Mouse (Mus musculus) limb, embryonic 10.5 days (tissue): Measurements from ENCODE around the gene Il1a. TPM values are rescaled to one million over a fixed set of nuclear protein-coding genes. Genes with fewer than 3 reads are reported as not detected.

Source experiments
- DNase-seq: peaks from one replicate; pipeline ENCODE4 v3.0.0-alpha.2; 2017; ENCODE audit warnings: low spot score
- H3K27ac ChIP-seq: fragments of 300-500 bp; sonication (generic); 2 replicates; pipeline ENCODE4 v1.5.1; 2016; ENCODE audit warnings: mild to moderate bottlenecking
- H3K27me3 ChIP-seq: fragments of 300-500 bp; sonication (generic); 2 replicates; pipeline ENCODE4 v1.6.1; 2016; ENCODE audit warnings: low read depth, mild to moderate bottlenecking; ENCODE audit not compliant: poor library complexity, severe bottlenecking
- H3K36me3 ChIP-seq: fragments of 300-500 bp; sonication (generic); 2 replicates; pipeline ENCODE4 v1.6.1; 2016; ENCODE audit warnings: mild to moderate bottlenecking, moderate library complexity
- H3K4me1 ChIP-seq: fragments of 300-500 bp; sonication (generic); 2 replicates; pipeline ENCODE4 v1.6.1; 2016
- H3K4me3 ChIP-seq: fragments of 300-500 bp; sonication (generic); 2 replicates; pipeline ENCODE4 v1.5.1; 2016; ENCODE audit warnings: mild to moderate bottlenecking, moderate library complexity
- H3K9me3 ChIP-seq: fragments of 300-500 bp; sonication (generic); replicated peaks from 2 replicates; pipeline ENCODE4 v1.6.1; 2016; ENCODE audit warnings: mild to moderate bottlenecking
- WGBS: fragments of 180-500 bp; shearing (Covaris S2); methylation state at CpG from one replicate; pipeline ENCODE4 v1.1.7; 2016; 5-methylcytosine and 5-hydroxymethylcytosine counted together
- polyA plus RNA-seq: library from polyadenylated mRNA; unstranded; fragments of >200 nt; fragmentation: Nextera tagmentation; extraction: Ambion mirVana; gene quantifications from 2 replicates; pipeline ENCODE4 v1.2.1, GENCODE M21; 2016

The Il1a gene
- polyA plus RNA-seq, 1 experiment from 2014 or later = not detected

DNA sequence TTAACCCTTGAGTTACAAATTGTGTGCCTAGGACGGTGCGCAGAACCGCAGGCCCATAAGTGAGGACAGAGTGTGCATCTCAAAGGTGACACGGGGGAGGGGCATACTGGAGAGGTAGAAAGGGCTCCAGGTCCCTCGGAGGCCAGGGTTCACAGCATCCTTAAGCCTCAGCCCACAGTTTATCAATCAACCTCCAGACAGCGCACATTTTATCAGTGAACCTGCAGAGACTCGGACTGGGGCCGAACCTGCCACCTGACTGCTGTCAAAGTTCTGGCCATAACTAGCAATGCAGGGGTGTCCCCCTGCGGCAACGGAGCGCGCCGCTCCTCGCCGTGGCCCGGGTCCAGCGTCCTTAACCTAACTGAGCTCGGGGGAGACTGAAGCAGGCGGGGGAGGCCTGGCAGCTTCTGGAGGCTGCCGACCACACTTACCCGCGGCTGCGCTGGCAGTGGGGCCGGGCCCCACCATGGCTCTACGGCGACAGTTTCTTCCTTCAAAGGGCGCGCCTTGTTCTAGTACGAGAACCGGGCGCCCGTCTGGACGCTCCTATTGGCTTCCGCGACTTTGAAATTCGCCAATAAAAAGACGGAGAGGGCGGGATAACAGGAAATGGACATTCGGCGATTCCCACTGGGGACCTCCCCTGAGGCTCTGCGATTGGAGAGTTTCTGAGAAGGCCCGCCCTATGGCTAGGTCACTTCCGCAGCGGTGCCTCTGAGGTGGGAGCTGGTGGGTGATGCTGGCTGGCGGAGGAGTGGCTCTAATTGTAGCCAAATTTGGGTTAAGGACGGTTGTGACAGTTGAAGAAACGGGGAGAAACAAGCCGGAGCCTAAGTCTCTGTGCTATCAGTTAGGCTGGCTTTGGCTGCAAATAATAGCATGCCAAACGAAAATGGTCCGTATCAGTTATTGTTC, 12.8 kb downstream of the Il1a start, which contains the start of gene Ckap2l:
Ckap2l (minus strand) TSS at position 542 of the 918 bp plus-strand sequence.
- Histone ChIP-seq H3K27me3 (no peaks in the 10 kb centered on the region), H3K27ac (peak within 1 kb of the TSS; percentile 93), H3K36me3 (peaks cover 16% of the 10 kb centered on the region), H3K4me1 (peaks cover 20% of the 10 kb centered on the region), H3K4me3 (peak within 1 kb of the TSS; percentile 83), H3K9me3 (no peaks in the 10 kb centered on the region)
- DNase-seq = peak; percentile 95
- under 1% methylated on average over 50 of the region's 50 CpGs for WGBS

- 82% methylated on average over 5 of the region's 5 CpGs for whole genome bisulfite sequencing
- no peaks in the 10 kb centered on the region for H3K27me3 ChIP-seq
- H3K9me3 ChIP-seq = no peaks in the 10 kb centered on the region
- H3K36me3 ChIP-seq = peaks cover 19% of the 10 kb centered on the region
- peaks cover 20% of the 10 kb centered on the region for H3K4me1 ChIP-seq
- H3K4me3 ChIP-seq = peak overlapping the region; percentile 83
- no peak for DNase-seq
- peak overlapping the region; percentile 93 for H3K27ac ChIP-seq
These were observed 13.7 kb downstream of the Il1a start for GRCm38 (mm10) chr2:129296086-129296485.

GRCm38 (mm10) chr2:129295075-129295474, 14.7 kb downstream of the Il1a start:
- Histone ChIP-seq H3K9me3 (no peaks in the 10 kb centered on the region), H3K36me3 (peaks cover 29% of the 10 kb centered on the region), H3K27me3 (no peaks in the 10 kb centered on the region), H3K4me3 (no peak overlapping the region), H3K4me1 (peaks cover 20% of the 10 kb centered on the region), H3K27ac (no peak overlapping the region)
- WGBS = 92% methylated on average over 5 of the region's 5 CpGs
- DNase-seq = no peak

- no peak for DNase-seq
- 92% methylated on average over 5 of the region's 5 CpGs for whole genome bisulfite sequencing
- Histone ChIP-seq H3K9me3 (no peaks in the 10 kb centered on the region), H3K27me3 (no peaks in the 10 kb centered on the region), H3K27ac (no peak overlapping the region), H3K4me1 (no peaks in the 10 kb centered on the region), H3K36me3 (peaks cover 98% of the 10 kb centered on the region), H3K4me3 (no peak overlapping the region)
These were observed 35.9 kb downstream of the Il1a start for GRCm38 (mm10) chr2:129273823-129274222.

DNA sequence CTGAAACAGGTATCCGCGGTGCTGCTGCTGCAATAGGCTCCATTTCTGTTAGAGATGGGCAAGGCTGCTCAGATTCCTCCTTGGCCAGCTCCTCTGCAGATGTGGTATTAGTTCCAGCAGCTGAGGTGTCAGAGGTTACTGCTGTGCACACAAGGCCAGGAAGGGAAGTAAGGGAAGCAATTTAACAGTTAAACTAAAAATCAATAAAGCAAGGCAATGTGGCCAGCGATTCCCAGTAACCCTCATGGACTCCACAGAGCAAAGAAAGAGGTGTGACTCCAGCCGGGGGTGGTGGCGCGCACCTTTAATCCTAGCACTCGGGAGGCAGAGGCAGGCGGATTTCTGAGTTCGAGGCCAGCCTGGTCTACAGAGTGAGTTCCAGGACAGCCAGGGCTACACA, 39.2 kb downstream of the Il1a start:
- WGBS = 93% methylated on average over 9 of the region's 9 CpGs
- no peak overlapping the region for H3K27ac ChIP-seq
- no peaks in the 10 kb centered on the region for H3K9me3 ChIP-seq
- H3K4me1 ChIP-seq = no peaks in the 10 kb centered on the region
- H3K4me3 ChIP-seq = no peak overlapping the region
- peaks cover 96% of the 10 kb centered on the region for H3K36me3 ChIP-seq
- H3K27me3 ChIP-seq = no peaks in the 10 kb centered on the region
- DNase-seq = no peak

GRCm38 (mm10) chr2:129269986-129270385, 39.8 kb downstream of the Il1a start:
- DNase-seq = peak; percentile 16
- Histone ChIP-seq H3K27me3 (no peaks in the 10 kb centered on the region), H3K9me3 (no peaks in the 10 kb centered on the region), H3K36me3 (peaks cover 89% of the 10 kb centered on the region), H3K27ac (no peak overlapping the region), H3K4me3 (no peak overlapping the region), H3K4me1 (no peaks in the 10 kb centered on the region)
- WGBS = 92% methylated on average over 5 of the region's 5 CpGs

DNA sequence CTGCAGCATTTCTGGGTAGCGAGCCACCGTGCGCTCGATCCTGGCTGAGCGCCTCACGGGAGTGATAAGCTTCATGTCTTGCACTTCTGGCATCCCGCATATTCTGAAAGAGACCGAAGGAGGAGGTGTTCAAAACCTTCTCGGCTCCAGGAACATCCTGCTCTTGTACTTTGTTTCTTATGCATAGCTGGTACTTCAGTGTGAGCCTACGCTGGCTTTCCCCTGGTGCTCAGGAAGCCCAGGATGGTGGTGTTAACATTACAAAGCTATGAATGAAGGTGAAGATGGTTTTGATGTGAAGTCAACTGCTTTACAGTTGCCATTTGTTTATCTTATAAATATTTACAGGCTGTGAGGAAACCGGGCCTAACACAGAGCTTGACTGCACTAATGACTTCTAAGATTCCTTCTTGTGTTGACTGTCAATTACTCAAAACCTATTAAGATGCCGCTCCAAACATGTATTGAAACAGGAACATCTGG, 40.6 kb downstream of the Il1a start:
- 96% methylated on average over 12 of the region's 12 CpGs for WGBS
- DNase-seq = peak; percentile 18
- Histone ChIP-seq H3K27me3 (no peaks in the 10 kb centered on the region), H3K4me1 (no peaks in the 10 kb centered on the region), H3K27ac (no peak overlapping the region), H3K36me3 (peaks cover 82% of the 10 kb centered on the region), H3K9me3 (no peaks in the 10 kb centered on the region), H3K4me3 (no peak overlapping the region)

- Histone ChIP-seq H3K27me3 (no peaks in the 10 kb centered on the region), H3K9me3 (no peaks in the 10 kb centered on the region), H3K36me3 (peaks cover 67% of the 10 kb centered on the region), H3K4me3 (no peak overlapping the region), H3K4me1 (no peaks in the 10 kb centered on the region), H3K27ac (no peak overlapping the region)
- DNase-seq = no peak
- WGBS = 97% methylated on average over 5 of the region's 5 CpGs
These were observed 42.0 kb downstream of the Il1a start for GRCm38 (mm10) chr2:129267738-129268137.

DNA sequence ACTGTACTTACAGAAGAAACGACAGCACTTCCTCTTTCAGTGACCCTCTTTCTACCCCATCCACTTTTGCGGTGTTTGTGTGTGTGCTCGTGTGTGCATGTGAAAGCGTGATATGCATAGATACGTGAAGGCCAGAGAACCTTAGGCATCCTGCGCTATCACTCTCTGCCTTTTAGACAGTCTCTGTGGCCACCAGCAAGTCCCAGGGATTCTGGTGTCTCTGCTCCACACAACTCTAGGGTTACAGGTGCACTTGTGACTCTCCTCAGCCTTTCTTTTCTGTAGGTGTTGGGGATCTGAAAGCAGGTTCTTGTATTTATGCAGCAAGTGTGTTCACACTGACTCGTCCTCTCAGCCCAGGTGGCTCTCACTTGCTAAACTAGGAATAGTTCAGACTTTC, 44.5 kb downstream of the Il1a start:
- no peak for DNase-seq
- H3K36me3 ChIP-seq = peaks cover 44% of the 10 kb centered on the region
- WGBS = 94% methylated on average over 7 of the region's 7 CpGs
- 0 out of 2 replicates have a peak, but pooled peaks cover 3% of the 10 kb centered on the region for H3K4me1 ChIP-seq
- no peaks in the 10 kb centered on the region for H3K27me3 ChIP-seq
- H3K4me3 ChIP-seq = no peak overlapping the region
- no peaks in the 10 kb centered on the region for H3K9me3 ChIP-seq
- no peak overlapping the region for H3K27ac ChIP-seq

DNA sequence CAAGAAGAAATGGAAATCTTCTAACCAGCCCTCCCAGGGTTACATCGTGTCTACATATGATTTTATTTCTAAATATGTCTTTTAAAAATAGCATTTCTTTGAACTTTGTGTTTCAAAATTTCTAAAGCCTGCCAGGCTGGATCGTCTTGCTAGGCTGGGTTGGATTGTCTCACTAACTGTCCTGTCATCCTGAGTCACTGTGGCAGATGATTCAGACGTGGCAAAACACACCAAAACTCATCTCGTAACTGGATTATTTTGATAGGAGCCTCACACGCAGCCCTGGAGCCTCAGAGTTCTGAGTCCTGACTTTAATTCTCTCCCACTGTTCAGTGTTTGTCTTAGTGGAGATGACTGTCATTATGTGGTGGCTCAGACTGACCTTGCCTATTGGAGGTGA, 46.7 kb downstream of the Il1a start:
- Histone ChIP-seq H3K4me3 (no peak overlapping the region), H3K9me3 (no peaks in the 10 kb centered on the region), H3K4me1 (0 out of 2 replicates have a peak, but pooled peaks cover 6% of the 10 kb centered on the region), H3K27me3 (no peaks in the 10 kb centered on the region), H3K36me3 (peaks cover 21% of the 10 kb centered on the region), H3K27ac (no peak overlapping the region)
- DNase-seq = no peak
- 83% methylated on average over 5 of the region's 5 CpGs for whole genome bisulfite sequencing

DNA sequence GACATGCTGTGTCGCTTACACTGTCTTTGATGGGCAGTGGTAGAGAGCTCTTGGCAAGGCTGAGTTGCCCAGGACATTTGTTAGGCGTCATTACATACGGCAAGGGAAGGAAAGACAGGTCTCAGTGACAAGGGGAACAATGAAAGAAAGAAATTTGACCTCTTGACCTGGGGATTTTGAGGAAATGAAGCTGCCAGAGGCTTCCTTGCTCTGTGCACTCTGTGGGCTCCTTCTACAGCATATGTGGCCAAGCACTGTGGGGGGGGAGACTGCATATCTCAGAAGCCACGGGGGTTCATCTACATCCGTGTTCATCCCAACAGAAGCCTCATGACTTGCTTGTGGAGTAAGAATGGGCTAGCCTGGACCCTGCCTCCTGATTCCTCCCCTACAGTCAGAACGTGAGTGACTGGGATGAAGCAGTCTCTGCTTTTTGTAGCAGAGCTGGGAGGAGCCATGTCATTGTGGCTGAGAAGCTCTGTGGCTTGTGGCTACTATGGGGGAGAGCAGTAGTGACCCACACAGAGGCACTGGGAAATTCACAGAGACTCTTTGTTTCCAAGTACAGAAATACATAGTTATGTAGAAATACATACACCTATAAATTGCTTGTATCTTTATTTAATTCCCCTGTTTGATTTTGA, 48.5 kb downstream of the Il1a start:
- Histone ChIP-seq H3K36me3 (peaks cover 3% of the 10 kb centered on the region), H3K27ac (no peak overlapping the region), H3K4me1 (peaks cover 11% of the 10 kb centered on the region), H3K9me3 (no peaks in the 10 kb centered on the region), H3K4me3 (no peak overlapping the region), H3K27me3 (no peaks in the 10 kb centered on the region)
- 70% methylated on average over 6 of the region's 6 CpGs for WGBS
- no peak for DNase-seq

DNA sequence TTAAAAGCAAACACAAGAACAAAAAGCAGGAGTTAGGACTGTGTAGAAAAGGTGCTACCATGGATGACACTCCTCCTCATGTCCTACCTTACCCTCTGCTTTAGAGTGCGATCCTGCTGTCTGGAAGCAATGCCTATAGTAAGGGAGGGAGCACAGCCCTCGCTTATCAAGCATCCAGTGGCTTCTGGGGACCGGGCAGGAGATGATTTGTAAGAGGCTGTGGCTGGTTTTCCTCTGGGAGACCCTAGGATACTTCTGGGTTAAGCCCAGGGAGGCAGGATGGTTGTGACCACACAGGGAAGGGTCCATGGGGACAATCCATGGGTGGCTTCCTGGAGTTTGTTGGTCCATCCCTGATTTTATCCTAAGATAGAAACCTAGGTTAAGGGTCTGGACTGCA, 49.1 kb downstream of the Il1a start:
- peaks cover 17% of the 10 kb centered on the region for H3K4me1 ChIP-seq
- WGBS = 73% methylated on average over 3 of the region's 3 CpGs
- no peak overlapping the region for H3K4me3 ChIP-seq
- no peaks in the 10 kb centered on the region for H3K36me3 ChIP-seq
- H3K27me3 ChIP-seq = no peaks in the 10 kb centered on the region
- H3K9me3 ChIP-seq = no peaks in the 10 kb centered on the region
- H3K27ac ChIP-seq = no peak overlapping the region
- DNase-seq = no peak
